Mouse (Mus musculus): ENCODE measurements around the gene Cd9.

Gene Cd9

GRCm38 (mm10) chr6:125473939-125474338, 20.7 kb downstream of the Cd9 start:
- no peak for DNase-seq

GRCm38 (mm10) chr6:125473321-125473721, 21.3 kb downstream of the Cd9 start:
- no peak for DNase-seq

DNA sequence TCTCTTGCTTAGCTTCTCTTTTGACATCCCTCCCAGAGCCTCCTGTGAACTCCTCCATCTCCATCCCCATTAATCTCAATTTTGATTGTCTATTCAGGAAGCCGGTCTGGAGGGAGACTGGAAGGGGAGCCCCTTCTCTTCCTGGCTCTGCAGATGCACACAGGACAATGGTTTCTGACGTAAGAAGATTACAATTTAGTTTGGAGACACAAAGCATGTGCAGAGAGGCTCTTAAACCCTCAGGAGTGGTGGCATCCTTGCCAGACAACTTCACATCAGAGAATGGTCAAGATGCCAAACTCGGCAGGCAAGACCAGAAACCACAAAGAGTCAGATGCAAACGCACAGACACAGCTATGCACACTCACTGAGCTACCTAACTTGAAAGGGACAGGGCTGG, 22.7 kb downstream of the Cd9 start:
- no peak for DNase-seq

GRCm38 (mm10) chr6:125471326-125471725, 23.3 kb downstream of the Cd9 start:
- no peak for DNase-seq

- DNase-seq: no peak
Observed at GRCm38 (mm10) chr6:125470616-125471015, 24.0 kb downstream of the Cd9 start.

- no peak for DNase-seq
Observed at GRCm38 (mm10) chr6:125469222-125469621, 25.4 kb downstream of the Cd9 start.

DNA sequence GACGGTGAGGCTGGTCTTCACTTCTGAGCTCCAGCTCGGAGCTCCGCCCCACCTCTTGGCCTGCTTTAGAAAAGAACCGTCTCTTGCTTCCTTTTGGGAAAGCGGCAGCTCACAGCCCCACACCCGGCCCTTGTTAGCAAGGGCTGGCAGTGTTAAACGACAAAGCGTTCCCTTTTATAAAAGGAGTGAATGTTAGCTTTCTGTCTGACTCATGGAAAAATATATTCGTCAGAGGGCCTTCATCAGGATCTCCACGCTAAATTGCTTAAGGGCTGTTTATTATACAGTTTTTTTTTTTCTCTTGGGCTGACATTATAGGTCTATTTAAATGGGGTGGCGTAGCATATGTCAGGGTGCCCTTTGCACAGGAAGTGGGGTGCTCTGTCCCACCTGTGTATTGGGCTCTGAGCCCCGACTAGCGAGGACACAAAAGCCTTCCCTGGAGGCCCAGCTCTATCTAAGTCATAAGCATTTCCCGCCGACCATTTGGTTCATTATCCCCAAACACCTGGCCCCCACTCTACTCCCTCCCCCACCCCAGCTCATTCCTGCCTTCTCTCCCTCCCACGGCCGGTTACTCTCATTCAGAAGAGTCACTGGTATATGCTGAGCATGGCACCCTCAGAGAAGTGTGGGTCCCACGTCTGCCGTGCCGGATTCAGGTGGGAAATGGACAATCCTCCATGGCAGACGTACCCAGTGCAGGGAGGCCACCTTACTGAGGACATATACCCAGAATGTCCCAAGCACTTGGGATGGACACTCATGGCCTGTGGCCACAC, 26.2 kb downstream of the Cd9 start:
- no peak for DNase-seq

DNA sequence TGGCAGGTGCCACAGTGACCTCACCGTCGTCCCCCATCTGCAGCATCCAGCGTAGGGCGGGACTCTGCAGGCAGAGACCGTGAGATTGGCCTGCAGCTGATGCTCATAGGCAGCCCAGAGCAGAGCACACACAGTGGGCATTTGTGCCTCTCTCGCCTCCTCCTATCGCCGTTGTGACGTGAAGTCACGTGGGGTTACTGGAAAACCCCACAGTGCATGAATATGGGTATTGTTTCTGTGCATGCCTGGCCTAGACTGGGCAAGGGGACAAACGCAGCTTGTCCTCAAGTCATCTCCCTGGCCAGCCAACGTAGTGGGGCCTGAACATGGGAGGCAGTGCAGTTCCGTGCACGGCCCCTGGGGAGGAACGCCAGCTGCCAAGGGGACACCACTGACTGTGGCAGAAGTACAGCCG, 27.3 kb downstream of the Cd9 start:
- peak in 1 of 2 experiments; percentile 45 for DNase-seq

GRCm38 (mm10) chr6:125462312-125462711, 32.3 kb downstream of the Cd9 start:
- no peak for DNase-seq

- no peak for DNase-seq
Observed at GRCm38 (mm10) chr6:125461788-125462187, 32.8 kb downstream of the Cd9 start.

GRCm38 (mm10) chr6:125461325-125461724, 33.3 kb downstream of the Cd9 start:
- DNase-seq: no peak

GRCm38 (mm10) chr6:125460589-125460988, 34.0 kb downstream of the Cd9 start:
- no peak for DNase-seq

DNA sequence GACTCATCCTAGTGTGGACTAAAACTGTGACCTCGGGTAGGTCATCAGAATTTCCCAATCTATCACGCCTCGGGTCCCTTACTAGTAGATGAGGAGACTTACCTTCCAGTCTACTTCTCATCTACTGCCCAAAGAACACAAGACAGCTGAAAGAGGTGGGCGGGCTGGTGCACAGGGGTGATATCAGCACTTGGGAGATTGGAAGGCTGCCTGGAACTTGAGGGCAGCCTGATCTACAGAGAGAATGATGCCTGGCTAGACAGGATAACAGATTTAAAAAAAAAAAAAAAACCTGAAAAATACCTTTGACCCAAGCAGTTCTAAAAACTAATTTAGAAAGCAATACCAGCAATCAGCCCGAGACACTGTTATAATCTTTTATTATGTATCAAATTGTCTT, 34.7 kb downstream of the Cd9 start:
- no peak for DNase-seq

DNA sequence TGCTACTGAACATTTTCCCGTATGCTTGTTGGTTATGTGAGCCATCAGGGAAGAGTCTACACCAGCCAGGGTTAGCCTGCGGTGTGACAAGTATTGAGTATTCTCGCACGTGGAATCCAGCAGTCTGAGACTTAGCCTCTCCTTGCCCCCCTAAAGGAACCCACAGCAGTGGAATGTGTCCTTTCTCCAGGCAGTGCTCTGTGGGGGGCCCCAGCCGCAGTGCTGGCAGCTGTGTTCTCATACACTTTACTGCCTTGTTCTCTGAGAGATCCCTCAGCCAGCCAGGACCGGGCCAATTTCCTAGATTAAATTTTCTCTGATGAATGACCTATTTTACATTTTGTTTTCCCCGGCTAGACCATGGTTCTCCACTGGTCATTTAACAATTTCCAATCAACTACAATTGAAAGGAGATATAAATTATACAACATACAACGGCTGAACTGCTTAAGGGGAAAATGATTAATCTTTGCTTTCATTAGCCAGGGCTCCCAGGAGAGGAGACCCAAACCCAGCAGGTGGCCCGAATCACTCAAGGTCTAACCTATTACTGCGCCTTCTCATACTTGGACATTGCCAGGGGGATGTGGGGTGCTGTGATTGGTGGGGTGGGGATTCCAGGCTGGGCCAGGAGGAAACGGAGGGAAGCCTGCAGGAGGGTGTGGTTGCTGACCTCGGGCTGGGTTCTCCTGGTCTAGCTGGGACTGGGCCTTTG, 38.6 kb downstream of the Cd9 start:
- peak; percentile 45 to 54 for DNase-seq

GRCm38 (mm10) chr6:125454731-125455130, 39.9 kb downstream of the Cd9 start:
- no peak for DNase-seq

GRCm38 (mm10) chr6:125454299-125454698, 40.3 kb downstream of the Cd9 start:
- DNase-seq: no peak

DNA sequence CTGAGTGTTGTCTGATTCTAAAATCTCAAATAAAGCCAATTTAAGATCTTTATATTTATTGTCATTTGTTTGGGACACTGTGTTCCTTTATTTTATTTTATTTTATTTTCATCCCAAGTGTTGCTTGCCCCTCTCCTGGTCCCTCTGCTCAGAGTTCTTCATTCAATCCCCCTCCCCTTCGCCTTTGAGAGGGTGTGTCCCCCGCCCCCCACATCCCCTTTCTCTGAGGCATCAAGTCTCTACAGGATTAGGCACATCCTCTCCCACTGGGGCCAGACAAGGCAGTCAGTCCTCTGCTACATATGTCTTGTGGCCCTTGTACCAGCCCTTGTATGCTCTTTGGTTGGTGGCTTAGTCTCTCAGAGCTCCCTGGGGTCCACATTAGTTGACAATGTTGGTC, 46.9 kb downstream of the Cd9 start:
- no peak for DNase-seq

DNA sequence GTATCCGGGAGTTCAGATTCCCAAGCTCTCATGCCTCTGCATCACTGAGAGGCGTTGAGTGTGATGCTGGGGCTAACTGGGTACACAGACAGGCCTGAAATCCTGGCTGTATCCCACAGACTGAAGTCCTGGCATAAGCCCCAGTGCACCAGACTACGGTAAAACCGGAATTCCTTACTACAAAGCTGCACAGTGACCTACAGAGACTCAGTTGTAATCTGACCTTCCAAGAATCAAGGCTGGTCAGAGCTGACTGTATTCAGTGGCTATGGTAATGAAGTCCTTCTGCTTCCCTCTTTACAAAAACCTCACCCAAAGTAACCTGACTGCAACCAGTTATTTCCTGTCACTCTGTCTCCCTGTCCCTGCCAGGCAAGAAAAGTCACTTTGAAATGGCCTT, 47.4 kb downstream of the Cd9 start:
- DNase-seq: no peak

GRCm38 (mm10) chr6:125445381-125445780, 49.2 kb downstream of the Cd9 start:
- no peak for DNase-seq

GRCm38 (mm10) chr6:125442591-125442990, 52.0 kb downstream of the Cd9 start:
- no peak for DNase-seq

DNA sequence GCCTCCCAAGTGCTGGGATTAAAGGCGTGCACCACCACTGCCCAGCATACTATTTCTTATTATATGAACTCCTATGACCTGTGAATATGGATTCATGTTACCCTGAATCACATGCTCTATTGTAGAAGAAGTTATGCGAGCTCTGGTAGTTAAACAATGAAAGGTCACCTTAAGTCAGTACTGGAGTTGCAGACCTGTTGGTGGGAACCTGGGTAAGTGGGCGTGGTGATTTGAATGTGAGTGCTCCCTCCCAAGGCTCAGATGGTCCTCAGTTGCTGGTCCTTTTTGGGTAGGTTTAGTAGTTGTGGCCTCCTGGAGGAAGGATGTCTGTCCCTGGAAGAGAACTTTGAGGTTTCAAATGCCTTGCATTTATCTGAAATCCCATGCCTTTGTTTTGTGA, 57.8 kb downstream of the Cd9 start:
- DNase-seq: no peak

GRCm38 (mm10) chr6:125434735-125435518, 59.7 kb downstream of the Cd9 start:
- DNase-seq: no peak

DNA sequence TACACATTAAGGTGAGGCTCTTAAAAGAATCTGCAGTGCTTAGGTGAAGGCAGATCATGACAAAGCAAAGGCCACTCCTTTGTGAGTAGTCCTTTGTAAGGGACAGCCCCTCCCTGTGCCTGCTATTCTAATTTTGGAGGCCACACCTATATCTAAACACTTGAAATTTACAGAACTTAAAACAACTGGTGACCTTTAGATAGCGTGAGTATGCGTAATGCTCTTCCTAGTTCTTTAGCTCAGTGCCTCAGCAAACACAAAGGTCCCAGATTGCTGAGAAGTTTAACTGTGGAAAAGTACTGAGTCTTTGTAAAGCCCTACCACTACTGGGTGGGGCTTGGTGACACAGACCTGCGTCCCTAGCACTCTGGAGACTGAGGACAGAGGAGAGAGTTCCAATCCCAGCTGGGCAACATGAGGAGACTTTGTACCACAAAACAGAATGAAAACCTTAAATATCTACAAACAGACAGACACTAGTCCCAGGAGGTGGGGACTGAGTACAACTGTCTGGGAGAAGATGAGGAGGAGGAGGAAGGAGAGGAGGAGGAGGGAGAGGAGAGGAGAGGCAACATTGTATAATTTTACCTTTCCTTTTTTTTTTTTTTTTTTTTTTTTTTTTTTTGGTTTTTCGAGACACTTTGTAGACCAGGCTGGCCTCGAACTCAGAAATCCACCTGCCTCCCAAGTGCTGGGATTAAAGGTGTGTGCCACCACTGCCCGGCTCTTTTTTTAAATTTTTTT, 60.7 kb downstream of the Cd9 start:
- no peak for DNase-seq
